Mouse (Mus musculus): ENCODE data around the gene Dennd2a. TPM values are rescaled to one million over a fixed set of nuclear protein-coding genes. Genes with fewer than 3 reads are reported as not detected.
A peak's percentile ranks its signal among the peaks of the same experiment; 100 is the strongest.

The Dennd2a gene
- polyA plus RNA-seq (2016; fragmentation: Nextera tagmentation; extraction: Ambion mirVana), result 34.9 and 35.3 TPM in 2 replicates

GRCm38 (mm10) chr6:39557723-39558261 lies at the start of gene Dennd2a:
Dennd2a (minus strand) TSS chr6:39557867.
- H3K27ac ChIP-seq, result peak within 1 kb of the TSS; percentile 97
- peaks cover 35% of the 10 kb centered on the region for H3K4me1 ChIP-seq (replicated peaks)
- no peaks in the 10 kb centered on the region for H3K9me3 ChIP-seq
- peak within 1 kb of the TSS; percentile 94 for H3K9ac ChIP-seq (replicated peaks)
- peak; percentile 93 for ATAC-seq (ENCODE audit: insufficient number of reproducible peaks, insufficient read depth, low FRiP score, low TSS enrichment, low read depth)
- peak within 1 kb of the TSS; percentile 78 for H3K4me2 ChIP-seq
- H3K27me3 ChIP-seq, result no peaks in the 10 kb centered on the region
- peak within 1 kb of the TSS; percentile 93 for H3K4me3 ChIP-seq (replicated peaks)
- WGBS, result 1% methylated on average over 49 of the region's 50 CpGs
- H3K36me3 ChIP-seq, result peaks cover 13% of the 10 kb centered on the region

DNA sequence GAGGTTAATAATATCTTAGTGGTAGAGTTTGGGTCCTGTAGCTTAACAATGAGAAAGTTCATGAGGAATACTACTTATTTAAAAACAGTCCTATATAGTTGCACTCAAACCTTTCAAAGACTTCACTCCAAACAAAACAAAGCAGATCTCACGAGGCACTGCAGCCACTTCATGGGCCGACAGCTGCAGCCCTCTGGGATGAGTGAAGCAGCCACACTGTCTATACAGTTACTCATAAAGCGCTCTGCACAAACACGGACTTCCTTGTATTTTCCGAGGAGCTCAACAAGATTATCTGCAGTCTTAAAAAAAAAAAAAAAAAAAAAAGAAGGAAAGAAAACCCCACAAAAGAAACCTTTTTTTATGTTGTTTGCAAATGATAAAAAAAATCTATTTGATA lies 49.7 kb upstream of the Dennd2a start:
- peaks cover 25% of the 10 kb centered on the region for H3K36me3 ChIP-seq
- H3K4me2 ChIP-seq, result no peak overlapping the region
- no peaks in the 10 kb centered on the region for H3K9me3 ChIP-seq
- no peak overlapping the region for H3K27ac ChIP-seq
- no peak overlapping the region for H3K9ac ChIP-seq (replicated peaks)
- no peaks in the 10 kb centered on the region for H3K4me1 ChIP-seq (replicated peaks)
- WGBS, result 83% methylated on average over 5 of the region's 5 CpGs
- no peak overlapping the region for H3K4me3 ChIP-seq (replicated peaks)
- H3K27me3 ChIP-seq, result no peaks in the 10 kb centered on the region
- no peak for ATAC-seq (ENCODE audit: insufficient number of reproducible peaks, insufficient read depth, low FRiP score, low TSS enrichment, low read depth)

DNA sequence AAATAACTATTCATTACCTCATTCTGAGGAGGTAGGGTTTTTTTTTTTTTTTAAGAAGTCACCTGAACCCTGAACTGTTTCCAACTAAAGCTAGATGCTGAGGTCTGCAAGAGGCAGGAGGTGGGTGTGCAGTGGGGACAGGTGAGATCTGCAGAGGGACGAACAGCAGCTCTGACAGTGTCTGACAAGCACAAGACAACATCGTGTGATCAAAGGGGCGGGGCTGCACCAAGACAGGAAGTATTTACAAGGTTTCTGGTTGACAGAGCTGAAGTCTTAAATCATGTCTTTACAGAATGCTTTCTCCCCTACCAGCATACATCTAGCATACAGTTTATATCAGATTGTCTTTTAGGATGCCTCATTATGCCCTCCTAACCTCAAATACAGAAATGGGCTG lies 49.2 kb upstream of the Dennd2a start:
- no peak overlapping the region for H3K9ac ChIP-seq (replicated peaks)
- no peaks in the 10 kb centered on the region for H3K27me3 ChIP-seq
- no peak overlapping the region for H3K4me2 ChIP-seq
- no peaks in the 10 kb centered on the region for H3K9me3 ChIP-seq
- peaks cover 25% of the 10 kb centered on the region for H3K36me3 ChIP-seq
- H3K27ac ChIP-seq, result no peak overlapping the region
- H3K4me3 ChIP-seq (replicated peaks), result no peak overlapping the region
- no peak for ATAC-seq (ENCODE audit: insufficient number of reproducible peaks, insufficient read depth, low FRiP score, low TSS enrichment, low read depth)
- WGBS, result 70% methylated on average over 3 of the region's 3 CpGs
- H3K4me1 ChIP-seq (replicated peaks), result no peaks in the 10 kb centered on the region

DNA sequence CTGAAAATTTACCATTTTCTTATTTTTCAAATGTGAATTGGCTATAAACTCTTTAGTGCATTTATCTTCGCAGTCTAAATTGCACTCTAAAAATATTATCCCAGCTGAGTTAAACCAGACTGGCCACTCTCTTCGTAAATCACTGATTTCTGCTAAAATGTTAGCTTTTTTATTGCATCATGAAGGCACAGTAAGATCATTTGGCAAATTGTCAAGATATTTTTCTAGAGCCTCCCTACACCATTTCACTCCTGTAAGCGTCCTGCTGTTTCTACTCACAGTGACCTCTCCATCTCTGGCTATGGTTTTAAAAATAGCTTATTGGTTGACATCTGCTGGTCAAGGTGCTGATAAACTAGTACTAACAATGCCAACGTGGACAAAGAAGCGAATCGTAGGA lies 48.4 kb upstream of the Dennd2a start:
- ATAC-seq (ENCODE audit: insufficient number of reproducible peaks, insufficient read depth, low FRiP score, low TSS enrichment, low read depth), result no peak
- H3K9ac ChIP-seq (replicated peaks), result no peak overlapping the region
- H3K36me3 ChIP-seq, result peaks cover 28% of the 10 kb centered on the region
- no peaks in the 10 kb centered on the region for H3K9me3 ChIP-seq
- H3K4me3 ChIP-seq (replicated peaks), result no peak overlapping the region
- WGBS, result 92% methylated on average over 6 of the region's 6 CpGs
- no peaks in the 10 kb centered on the region for H3K27me3 ChIP-seq
- no peak overlapping the region for H3K27ac ChIP-seq
- H3K4me1 ChIP-seq (replicated peaks), result no peaks in the 10 kb centered on the region
- H3K4me2 ChIP-seq, result no peak overlapping the region

DNA sequence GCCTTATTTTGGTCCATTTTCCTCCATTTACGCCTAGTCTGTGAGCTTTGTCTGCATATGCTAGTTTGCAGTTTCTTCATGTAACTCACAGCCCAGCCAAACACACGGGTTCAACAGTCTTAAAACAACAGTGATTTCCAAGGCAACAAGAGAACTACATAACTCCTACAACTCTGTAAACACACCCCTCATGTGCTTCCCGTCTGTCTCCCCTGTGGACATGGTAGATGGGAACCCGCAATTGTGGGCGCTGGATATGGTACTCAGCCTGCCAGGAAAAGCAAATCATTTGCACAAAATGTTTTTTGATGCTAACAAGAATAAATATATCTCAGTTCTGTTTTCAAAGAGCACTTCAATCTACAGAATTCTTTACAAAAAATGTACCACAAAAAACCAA lies 46.9 kb upstream of the Dennd2a start:
- H3K36me3 ChIP-seq, result peaks cover 38% of the 10 kb centered on the region
- no peaks in the 10 kb centered on the region for H3K4me1 ChIP-seq (replicated peaks)
- WGBS, result 87% methylated on average over 5 of the region's 5 CpGs
- no peak overlapping the region for H3K4me2 ChIP-seq
- no peak overlapping the region for H3K9ac ChIP-seq (replicated peaks)
- H3K27ac ChIP-seq, result no peak overlapping the region
- ATAC-seq (ENCODE audit: insufficient number of reproducible peaks, insufficient read depth, low FRiP score, low TSS enrichment, low read depth), result no peak
- H3K27me3 ChIP-seq, result no peaks in the 10 kb centered on the region
- no peak overlapping the region for H3K4me3 ChIP-seq (replicated peaks)
- H3K9me3 ChIP-seq, result no peaks in the 10 kb centered on the region

DNA sequence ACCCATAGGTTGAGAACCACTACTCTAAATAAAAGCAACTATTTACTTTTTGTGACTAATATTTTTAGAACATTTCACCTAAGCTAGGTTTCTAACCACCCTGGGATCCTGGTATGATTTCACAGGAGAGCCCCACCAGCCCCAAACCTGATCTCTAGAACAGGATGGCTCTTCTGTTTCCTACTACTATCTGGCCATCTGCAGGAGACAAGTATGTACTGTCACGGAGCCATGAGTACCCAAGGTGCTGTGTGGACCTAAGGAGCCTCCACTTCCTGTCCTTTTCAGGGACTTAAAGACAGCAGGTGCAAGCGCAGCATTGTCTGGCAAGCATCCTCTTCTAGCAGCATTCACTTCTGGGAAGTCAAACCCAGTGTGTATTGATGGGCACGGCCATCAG lies 44.2 kb upstream of the Dennd2a start:
- Histone ChIP-seq H3K27ac (no peak overlapping the region), H3K9me3 (no peaks in the 10 kb centered on the region), H3K4me3 (replicated peaks) (no peak overlapping the region), H3K36me3 (peaks cover 61% of the 10 kb centered on the region), H3K27me3 (no peaks in the 10 kb centered on the region), H3K9ac (replicated peaks) (no peak overlapping the region), H3K4me1 (replicated peaks) (no peaks in the 10 kb centered on the region), H3K4me2 (no peak overlapping the region)
- ATAC-seq (ENCODE audit: insufficient number of reproducible peaks, insufficient read depth, low FRiP score, low TSS enrichment, low read depth), result no peak
- WGBS, result 86% methylated on average over 3 of the region's 3 CpGs

DNA sequence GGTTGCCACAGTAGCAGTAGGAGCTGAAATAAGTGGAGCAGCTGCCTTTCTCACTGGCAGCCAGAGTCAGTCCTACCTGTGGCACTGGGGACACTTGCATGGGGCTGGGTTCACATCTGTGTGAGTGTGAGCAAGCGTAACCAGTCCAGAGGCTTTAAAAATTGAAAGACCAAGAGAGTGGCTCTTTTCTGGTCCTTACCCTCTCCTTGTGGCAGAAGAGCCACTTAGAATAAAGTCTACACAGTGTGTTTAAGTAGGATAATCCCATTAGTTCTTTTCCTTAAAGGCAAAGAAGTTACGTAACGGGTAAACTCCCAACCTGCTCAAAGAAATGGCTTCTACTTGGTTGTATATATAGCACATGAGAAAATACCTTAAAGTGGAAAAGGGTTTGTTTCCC lies 43.2 kb upstream of the Dennd2a start:
- ATAC-seq (ENCODE audit: insufficient number of reproducible peaks, insufficient read depth, low FRiP score, low TSS enrichment, low read depth), result no peak
- no peaks in the 10 kb centered on the region for H3K4me1 ChIP-seq (replicated peaks)
- H3K36me3 ChIP-seq, result peaks cover 66% of the 10 kb centered on the region
- 94% methylated on average over 3 of the region's 3 CpGs for WGBS
- H3K9me3 ChIP-seq, result no peaks in the 10 kb centered on the region
- H3K27ac ChIP-seq, result no peak overlapping the region
- H3K4me3 ChIP-seq (replicated peaks), result no peak overlapping the region
- H3K9ac ChIP-seq (replicated peaks), result no peak overlapping the region
- H3K4me2 ChIP-seq, result no peak overlapping the region
- no peaks in the 10 kb centered on the region for H3K27me3 ChIP-seq

DNA sequence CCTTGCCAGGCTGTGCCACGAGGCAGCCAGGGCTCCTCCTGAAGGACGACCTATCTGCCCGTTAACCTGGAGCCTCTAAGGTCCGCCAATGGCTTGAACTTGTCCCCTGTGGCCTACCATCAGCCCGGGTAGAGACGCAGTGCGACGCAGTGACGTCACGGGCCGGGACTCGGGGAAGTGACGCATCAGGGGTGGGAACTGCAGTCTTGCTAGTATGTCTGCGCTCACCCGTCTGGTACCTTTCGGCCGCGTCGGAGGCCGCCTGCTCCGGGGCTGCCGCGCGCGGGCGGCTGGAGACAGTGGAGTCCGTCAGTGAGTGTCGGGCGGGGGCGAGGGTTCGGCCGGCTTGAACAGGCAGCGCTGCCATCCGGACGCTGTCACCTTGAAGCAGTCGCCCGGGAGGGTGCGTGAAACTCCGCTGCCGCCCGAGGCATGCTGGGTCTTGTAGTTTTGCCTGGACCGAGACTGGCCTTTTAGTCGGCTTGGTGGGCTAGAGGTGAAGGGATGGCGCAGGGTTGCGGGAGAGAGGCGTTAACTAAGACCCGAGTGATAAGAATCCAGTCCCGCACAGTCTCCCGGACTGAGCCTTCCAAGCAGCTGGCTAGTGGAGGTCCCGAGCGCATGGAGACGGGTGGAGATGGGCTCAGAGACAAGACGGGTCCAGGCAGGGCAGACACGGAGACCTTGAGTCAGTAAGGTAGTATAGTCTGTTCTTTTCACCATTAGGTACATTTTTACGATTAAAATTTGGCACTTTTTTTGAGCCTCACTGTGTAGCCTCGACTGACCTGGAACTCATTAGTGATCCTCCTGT lies 34.9 kb upstream of the Dennd2a start, which contains the start of gene Ndufb2:
Gene Ndufb2, plus strand, starts transcription at position 174 of the 814 bp plus-strand sequence.
- Histone ChIP-seq H3K27ac (peak within 1 kb of the TSS; percentile 87), H3K4me1 (replicated peaks) (peaks cover 4% of the 10 kb centered on the region), H3K27me3 (no peaks in the 10 kb centered on the region), H3K36me3 (peaks cover 36% of the 10 kb centered on the region), H3K4me2 (peak within 1 kb of the TSS; percentile 60), H3K4me3 (replicated peaks) (peak within 1 kb of the TSS; percentile 82), H3K9me3 (no peaks in the 10 kb centered on the region), H3K9ac (replicated peaks) (peak within 1 kb of the TSS; percentile 80)
- WGBS, result under 1% methylated on average over 56 of the region's 56 CpGs
- peak; percentile 98 for ATAC-seq (ENCODE audit: insufficient number of reproducible peaks, insufficient read depth, low FRiP score, low TSS enrichment, low read depth)

DNA sequence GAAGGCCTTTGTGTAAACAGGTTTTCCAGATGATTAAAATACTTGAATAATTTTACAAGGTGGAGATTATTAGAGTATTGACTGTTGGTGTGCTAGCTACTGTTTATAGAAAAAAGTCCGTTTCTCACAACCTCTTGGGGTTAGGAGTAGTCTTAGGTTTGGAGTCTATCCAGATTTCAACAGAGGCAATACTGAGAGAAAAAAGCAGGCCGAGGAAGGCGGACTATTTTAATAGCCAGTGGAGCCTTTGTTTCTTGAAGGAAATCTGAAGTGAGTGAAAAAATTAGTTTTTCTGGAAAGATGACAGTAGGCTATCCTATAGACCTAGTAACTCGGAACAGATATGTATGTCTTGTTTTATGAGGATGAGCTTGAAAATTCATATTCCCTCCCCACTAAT lies 33.8 kb upstream of the Dennd2a start:
- ATAC-seq (ENCODE audit: insufficient number of reproducible peaks, insufficient read depth, low FRiP score, low TSS enrichment, low read depth), result no peak
- H3K4me2 ChIP-seq, result no peak overlapping the region; the same call in 1 of the 2 replicates
- no peaks in the 10 kb centered on the region for H3K27me3 ChIP-seq
- WGBS, result 97% methylated on average over 4 of the region's 4 CpGs
- no peak overlapping the region for H3K27ac ChIP-seq
- peaks cover 4% of the 10 kb centered on the region for H3K4me1 ChIP-seq (replicated peaks)
- 0 out of 2 replicates have a peak overlapping the region, but pooled peaks have one; percentile 82 for H3K4me3 ChIP-seq (replicated peaks)
- peaks cover 41% of the 10 kb centered on the region for H3K36me3 ChIP-seq
- H3K9me3 ChIP-seq, result no peaks in the 10 kb centered on the region
- no peak overlapping the region for H3K9ac ChIP-seq (replicated peaks)

DNA sequence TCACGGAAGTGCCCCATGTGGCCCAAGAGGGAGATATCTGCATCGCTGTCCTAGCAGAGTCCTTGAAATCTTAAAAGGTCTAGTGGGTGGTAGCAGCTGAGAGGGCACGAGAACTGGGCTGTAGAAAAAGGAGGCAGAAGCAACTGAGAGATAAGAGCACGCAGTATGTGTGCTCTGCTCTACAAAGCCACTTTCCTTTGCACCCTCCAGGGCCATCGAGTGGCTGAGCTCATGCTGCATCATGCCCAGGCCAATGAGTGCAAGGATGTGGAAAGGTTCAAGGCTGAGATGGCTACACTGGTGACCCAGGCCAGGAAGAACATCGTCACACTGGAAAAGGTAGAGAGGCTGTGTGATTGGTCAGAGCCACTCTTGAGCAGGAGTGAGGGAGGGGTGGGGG lies 27.9 kb upstream of the Dennd2a start, which contains the start of gene Gm42420:
Gene Gm42420, plus strand, starts transcription at position 237 of the 400 bp plus-strand sequence.
- 90% methylated on average over 6 of the region's 6 CpGs for WGBS
- no peaks in the 10 kb centered on the region for H3K27me3 ChIP-seq
- no peaks in the 10 kb centered on the region for H3K4me1 ChIP-seq (replicated peaks)
- no peak within 1 kb of the TSS for H3K27ac ChIP-seq
- H3K36me3 ChIP-seq, result peaks cover 89% of the 10 kb centered on the region
- H3K9me3 ChIP-seq, result no peaks in the 10 kb centered on the region
- H3K4me2 ChIP-seq, result no peak within 1 kb of the TSS
- no peak for ATAC-seq (ENCODE audit: insufficient number of reproducible peaks, insufficient read depth, low FRiP score, low TSS enrichment, low read depth)
- no peak within 1 kb of the TSS for H3K4me3 ChIP-seq (replicated peaks)
- H3K9ac ChIP-seq (replicated peaks), result no peak within 1 kb of the TSS

GRCm38 (mm10) chr6:39581087-39581784 lies 23.6 kb upstream of the Dennd2a start:
- WGBS, result 81% methylated on average over 7 of the region's 7 CpGs

More at GRCm38 (mm10) chr6:39581087-39581784, 23.6 kb upstream of the Dennd2a start:
- Histone ChIP-seq H3K4me3 (replicated peaks) (no peak overlapping the region), H3K27me3 (no peaks in the 10 kb centered on the region), H3K9me3 (no peaks in the 10 kb centered on the region), H3K9ac (replicated peaks) (no peak overlapping the region), H3K27ac (no peak overlapping the region), H3K4me2 (no peak overlapping the region), H3K4me1 (replicated peaks) (no peaks in the 10 kb centered on the region), H3K36me3 (peaks cover 85% of the 10 kb centered on the region)
- ATAC-seq (ENCODE audit: insufficient number of reproducible peaks, insufficient read depth, low FRiP score, low TSS enrichment, low read depth), result no peak

Data from limb, embryonic 12.5 days (tissue).